Mouse (Mus musculus) embryo, embryonic 10.5 days (tissue): Measurements from ENCODE around the gene Aven.

Experiments
- DNase-seq: peaks from one replicate; pipeline ENCODE4 v3.0.0-alpha.2; 2015; ENCODE audit warnings: low spot score

Gene Aven

DNA sequence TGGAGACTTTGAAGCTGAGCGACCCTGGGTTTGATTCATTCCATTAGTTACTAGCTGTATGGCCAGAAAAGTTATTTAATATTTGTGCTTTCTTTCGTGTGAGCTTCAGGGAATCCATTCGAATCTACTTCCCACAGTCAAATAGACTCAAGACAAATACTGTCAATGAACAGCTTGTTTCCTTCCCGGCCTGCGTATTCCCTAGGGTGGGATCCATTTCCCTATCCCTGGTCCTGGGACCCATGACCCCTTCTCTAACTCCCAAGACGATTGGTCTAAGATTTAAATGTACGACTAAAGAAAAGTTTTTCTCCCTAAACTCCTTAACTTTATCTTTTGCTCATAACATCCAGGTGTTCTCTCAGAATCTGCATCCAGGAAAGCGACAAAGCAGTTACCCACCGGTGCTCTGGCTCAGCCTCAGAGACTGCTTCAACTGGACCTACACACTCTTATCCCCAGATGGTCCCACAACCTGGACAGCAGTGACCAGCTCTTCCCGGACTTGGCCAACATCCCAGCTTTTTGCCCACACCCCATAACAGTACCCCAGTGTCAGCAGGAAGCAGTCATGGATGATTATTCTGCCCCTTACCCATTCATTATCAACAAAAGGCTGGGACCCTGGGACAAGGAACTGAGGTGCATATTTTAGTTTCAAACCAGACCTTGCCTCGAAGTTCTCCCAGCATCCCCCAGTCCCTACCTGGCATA lies 2.1 kb upstream of the Aven start:
- no peak for DNase-seq

DNA sequence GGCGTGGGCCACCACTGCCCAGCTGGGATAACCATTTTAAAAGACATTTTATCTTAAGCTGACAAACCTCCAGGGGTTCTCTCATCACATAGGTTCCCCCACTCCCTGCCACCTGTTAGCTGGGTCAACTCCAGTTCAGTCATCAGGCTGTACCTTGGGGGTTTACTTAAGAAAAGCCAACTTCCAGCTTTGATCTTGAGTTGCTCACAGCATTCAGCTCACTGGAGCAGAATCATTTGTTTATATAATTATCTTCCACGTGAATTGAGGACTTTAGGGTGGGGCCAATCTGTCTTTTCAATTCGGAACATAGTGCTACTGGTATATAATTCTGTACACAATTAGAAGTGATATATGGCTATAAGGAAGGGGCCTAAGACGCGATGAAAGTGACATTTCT lies 1.1 kb upstream of the Aven start:
- DNase-seq = no peak

DNA sequence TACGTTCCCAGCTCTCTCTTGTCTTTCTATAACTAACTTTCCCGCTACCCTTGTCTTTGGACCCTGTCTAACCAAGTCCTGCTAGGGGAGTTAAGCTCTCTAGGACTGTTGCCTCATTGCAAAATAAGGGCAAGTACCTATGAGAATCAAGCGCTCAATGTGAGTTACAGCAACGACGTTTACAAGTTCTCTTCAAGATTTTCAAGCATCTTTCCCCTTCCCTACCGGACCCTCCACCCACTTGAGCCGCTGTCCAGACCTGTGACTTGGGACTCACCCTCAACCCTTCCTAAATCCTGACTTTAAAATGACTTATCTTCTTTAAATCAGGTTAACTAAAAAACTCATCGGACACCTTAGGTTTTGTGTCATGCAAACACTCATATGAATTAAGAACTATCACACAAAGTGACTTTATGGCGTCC lies 321 bp upstream of the Aven start:
- peak; percentile 75 for DNase-seq

DNA sequence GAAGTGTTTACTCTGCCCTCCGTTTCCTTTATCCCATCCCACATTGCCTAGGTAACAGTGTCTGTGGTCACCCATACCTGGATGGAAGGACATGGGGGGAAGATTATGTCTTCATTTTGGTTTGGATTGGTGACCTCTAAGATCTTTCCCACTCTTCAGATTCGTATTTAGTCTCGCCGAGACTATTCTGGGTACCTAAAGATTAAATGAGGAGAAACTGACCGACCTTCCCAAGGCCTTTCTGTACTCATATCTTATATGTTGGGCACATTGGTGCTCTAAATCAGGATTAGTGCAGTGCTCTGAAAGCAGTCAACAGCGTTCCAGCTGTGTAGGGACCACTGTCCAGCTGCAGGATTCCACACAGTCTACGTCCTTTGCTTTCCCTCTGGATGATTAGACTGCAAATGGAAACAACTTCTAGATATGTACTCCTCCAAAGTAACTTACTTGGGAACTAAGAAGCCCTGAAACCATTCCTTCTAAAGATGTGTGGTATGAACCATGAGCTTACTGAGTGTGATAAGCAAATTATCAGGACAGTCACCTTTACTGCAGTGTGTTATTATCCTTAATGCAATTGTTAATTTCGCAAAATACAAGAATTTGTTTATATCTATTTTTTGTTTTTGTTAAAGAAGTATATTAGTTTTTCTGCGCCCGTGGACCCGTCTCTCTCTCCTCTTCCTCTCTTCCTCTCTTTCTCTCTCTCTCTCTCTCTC lies 936 bp downstream of the Aven start:
- DNase-seq = no peak

DNA sequence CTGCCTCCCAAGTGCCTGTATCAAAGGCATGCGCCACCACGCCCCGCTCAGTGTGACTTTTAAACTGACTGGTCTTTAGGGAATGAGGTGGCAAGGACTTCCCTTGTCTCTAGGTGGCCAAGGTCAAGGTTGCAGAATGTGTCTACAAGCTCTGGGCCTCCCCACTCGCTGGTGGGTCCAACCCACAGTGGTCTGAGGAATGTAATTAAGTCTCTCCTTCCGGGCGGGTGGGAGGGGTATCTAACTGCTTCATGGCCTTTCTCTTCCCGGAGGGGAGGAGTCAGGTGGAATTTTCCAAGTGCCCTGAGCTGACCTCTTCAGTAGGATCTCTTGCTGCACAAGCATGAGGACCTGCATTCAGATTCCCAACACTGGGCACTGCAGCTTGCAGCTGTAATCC lies 5.1 kb downstream of the Aven start:
- DNase-seq = no peak

DNA sequence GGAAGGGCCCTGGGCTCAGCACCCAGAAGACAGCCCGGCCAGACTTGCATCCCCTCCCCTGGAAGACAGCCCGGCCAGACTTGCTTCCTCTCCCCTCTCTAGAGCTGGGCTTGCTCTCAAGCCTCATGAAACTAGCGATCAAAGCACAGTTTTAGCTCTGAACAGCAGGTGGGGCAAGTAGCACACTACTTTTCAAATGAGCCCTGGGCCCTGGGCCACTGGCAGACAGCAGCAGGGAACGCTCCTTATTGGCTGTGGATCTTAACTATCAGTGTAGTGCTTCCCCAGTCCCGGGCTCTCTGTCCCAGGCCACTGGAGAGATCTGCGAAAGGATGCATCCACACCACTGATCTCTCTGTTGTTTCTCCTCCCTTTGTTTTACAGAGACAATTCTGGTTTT lies 8.4 kb downstream of the Aven start:
- DNase-seq = peak; percentile 88

DNA sequence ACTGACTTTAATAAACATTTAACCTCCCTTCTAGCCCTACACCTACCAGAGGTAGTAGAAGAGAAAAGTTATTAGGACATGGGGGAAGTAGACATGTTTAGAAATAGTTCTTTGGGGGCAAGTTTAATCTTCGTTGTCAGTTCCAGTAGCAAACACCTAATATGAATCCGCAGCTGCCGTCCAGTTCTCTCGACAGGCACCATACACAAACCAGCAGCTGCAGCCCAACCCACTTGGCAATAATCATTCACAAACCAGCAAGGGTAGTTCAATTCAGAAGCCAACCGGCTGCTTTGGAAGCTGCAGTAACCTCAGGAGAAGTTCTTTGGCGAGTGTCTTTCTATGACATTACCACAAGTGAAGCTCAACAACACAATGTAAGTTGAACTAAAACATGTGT lies 11.2 kb downstream of the Aven start:
- no peak for DNase-seq

DNA sequence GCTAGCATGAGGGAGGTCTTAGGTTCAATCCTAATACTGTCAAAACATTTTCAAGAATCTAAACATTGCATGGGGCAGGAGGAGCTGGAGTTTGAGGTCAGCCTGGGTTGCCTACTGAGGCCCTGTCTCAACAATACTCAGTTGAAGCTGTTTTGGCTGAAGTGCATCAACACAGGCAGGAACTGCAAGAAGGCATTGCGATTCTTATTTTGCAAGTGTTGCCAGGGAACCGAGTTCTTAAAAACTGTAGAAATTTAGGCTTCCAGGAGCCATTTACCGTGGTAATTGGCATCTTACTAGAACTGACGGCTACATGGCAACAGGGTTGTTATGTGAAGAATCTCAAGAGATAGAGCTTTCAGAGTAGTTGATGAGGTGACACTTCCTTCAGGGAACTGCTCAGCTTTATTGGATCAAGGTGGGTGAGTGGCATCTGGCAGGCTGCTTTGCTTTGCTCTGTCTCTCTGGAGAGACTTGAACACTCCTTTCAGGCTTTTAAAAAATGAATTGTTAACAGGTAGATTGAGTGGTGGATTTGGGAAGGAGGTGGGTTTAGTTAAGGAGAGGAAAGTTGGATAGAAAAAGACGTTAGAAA lies 14.2 kb downstream of the Aven start:
- no peak for DNase-seq

DNA sequence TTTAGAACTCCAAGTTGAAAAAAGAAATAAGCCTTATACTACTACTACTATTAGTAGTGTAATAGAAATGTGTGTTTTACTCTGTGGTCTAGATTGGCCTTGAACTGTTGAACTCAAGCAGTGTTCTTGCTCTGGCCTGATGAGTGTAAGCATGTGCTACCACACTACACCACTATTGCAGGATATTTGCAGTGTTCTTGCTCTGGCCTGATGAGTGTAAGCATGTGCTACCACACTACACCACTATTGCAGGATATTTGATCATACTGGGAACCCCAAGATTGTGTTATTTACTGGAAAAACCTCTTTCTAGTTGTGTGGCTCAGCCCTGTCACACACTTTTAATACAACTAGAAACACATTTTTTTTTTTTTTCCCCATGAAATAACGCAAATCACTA lies 14.7 kb downstream of the Aven start:
- no peak for DNase-seq

DNA sequence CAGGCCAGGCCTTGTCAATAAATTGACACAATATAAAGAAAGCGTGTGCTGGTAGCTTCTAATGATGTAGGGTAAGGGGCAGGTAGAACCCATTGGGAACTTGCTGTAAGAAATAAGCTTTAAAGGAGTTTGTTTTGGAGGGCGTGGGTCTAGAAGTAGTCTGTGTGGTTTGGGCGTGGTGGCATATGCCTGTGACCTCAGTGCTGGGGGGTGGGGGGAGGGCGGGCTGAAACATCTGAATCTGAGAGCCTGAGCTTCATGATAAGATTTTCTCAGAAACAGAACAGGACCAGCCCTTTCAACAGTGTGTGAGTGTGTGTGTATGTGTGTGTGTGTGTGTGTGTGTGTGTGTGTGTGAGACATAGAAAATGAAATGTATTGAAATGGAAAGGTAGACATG lies 17.4 kb downstream of the Aven start:
- no peak for DNase-seq

DNA sequence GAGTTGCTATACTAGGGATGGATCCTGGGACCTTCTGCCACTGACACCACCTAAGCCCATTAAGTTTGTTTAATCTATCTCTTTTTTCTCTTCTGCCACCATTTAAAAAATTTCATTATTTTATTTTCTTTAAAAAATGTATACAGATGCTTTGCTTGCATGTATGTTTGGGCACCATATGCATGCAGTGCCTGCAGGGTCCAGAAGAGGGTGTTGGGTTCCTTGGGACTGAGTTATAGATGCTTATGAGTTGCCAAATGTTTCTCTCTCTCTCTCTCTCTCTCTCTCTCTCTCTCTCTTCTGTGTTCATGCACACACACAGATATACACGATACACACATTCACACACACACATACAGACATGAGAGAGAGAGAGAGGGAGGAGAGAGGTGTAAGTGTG lies 20.3 kb downstream of the Aven start:
- no peak for DNase-seq

DNA sequence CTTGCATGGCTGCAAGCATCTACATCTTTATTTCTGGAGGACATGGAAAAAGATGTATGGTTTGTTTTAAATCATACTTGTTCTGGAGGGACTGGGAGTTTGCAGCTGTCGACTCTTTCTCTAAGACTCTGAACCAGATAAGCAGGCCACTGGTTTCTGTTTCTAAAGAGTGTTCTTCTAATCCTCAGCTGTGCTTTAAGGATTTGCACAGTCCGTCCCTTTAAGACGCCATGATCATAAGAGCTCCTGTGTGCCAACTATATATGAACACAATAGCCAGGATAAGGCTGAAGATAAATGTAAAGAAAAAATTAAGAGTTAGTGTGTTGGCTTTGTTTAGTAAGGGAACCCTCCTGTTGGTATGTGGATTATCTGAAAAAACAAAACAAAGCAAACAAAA lies 24.0 kb downstream of the Aven start:
- DNase-seq = no peak

DNA sequence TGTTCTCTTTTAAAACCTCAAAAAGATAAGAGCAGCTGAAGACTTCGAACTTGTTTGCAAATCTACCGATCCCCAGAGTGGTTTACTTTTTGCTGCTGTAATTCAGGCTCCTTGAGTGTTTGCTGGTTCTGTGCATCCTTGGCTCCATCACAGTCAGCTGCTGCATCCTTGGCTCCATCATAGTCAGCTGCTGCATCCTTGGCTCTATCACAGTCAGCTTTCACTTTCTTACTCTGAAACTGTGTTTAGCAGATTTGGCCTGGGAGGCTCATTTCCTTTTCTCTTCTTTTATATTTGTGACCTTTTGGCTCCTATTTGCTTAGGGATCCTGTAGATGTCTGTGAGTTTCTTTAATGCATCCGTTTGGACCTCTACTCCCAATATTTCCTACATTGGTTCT lies 24.5 kb downstream of the Aven start:
- no peak for DNase-seq

DNA sequence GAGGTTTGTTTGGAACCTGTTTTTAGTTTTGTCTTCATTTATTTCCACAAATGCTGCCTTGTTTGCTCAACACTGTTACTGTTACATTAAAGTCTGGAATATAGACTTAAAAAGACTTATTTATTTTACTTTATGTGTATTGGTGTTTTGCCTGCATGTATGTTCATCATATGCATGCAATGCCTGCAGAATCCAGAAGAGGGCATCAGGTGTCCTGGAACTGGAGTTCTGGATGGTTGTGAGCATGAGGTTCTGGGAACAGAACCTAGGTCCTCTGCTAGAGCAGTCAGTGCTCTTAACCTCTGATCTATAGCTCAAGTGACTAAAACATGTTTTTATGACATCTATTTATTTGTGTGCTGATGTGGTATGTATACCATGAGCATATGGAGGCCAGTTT lies 25.8 kb downstream of the Aven start:
- DNase-seq = no peak

DNA sequence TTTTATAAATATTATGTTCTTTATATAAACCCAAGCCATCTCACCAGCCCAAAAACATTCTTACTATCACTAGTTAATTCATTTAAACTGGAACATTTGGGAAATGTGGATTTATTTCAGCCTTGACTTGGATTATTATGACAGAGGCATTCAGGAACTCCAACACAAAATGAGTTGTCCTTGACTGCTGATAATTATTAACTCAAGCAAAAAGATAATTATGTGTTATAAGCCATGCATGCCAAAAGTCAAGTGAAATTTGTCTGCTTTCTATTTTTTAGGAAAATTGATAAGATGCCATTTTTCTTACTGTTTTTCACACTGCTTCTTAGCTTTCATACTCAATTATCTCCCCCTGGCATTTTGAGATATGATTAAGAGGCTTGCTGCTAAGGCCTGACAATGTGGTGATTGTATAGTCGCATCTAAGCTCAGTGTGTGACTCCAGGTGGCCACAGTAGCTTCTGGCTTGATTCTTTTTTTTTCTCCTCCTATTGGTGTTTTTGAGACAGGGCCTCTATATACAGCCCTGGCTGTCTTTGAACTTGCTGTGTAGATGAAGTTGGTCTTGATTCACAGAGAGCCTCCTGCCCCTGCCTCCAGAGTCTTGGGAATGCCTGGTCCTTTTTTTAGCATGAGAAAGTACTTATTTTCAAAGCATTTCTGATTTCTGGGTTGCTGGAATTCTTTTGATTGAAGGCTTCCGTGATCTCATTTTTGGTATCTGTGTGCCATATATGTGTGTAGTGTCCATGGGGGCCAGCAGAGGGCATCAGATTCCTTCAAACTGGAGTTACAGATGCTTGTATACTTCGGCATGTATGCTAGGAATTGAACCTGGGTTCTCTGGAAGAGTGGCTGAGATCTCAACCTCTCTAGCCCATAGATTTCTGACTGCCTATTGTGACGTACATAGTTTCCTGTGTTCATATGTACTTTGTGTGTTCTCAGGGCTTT lies 28.0 kb downstream of the Aven start:
- no peak for DNase-seq

DNA sequence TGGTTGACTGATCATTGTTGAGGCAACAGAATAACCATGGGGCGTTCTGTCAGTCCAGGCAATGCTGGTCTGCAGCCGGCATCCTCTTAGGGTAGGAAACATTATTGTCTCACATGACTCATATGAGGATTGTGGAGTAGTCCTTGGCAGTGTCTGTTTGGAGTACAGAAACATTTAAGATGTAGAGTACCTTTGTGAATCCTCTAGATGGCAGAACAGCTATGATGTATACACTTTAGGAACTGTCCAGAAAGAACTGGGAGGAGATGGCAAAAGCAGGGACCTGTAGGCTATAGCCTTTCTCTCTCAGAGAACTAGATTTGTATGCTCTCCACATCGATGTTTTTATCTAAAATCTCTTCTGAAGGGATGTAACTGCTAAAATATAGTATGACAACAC lies 34.2 kb downstream of the Aven start:
- no peak for DNase-seq

DNA sequence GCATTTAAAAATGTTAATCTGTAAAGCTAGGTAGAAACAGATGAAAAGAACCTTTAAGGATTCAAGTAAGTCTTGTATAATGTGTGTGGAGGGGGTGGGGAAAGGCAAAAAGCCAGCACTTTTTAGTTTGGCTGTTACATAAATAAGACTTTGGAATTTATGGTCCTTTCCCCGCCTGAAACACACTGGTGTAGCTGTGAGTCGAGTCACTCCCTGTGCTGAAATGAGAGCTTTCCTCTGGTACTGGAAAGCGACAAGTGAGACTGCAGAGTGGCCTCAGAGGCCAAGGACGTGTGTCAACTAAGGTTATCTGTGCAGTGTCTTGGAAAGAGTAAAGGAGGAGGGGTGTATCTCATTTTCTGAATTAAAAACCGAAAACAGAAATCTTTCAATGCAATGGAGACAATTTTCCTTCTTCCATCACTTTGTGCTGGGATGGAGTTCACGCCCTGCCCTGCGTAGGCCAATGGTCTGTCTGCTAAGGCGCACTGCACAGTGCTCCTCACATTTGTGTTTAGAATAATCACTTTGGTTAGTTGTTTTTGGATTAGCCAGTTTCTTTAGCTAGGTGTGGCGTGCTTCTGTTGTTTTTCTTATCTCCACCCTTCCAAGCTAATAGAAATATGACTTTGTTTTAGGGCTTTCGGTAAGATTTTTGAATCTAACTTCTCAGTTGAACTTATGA lies 40.2 kb downstream of the Aven start:
- no peak for DNase-seq

DNA sequence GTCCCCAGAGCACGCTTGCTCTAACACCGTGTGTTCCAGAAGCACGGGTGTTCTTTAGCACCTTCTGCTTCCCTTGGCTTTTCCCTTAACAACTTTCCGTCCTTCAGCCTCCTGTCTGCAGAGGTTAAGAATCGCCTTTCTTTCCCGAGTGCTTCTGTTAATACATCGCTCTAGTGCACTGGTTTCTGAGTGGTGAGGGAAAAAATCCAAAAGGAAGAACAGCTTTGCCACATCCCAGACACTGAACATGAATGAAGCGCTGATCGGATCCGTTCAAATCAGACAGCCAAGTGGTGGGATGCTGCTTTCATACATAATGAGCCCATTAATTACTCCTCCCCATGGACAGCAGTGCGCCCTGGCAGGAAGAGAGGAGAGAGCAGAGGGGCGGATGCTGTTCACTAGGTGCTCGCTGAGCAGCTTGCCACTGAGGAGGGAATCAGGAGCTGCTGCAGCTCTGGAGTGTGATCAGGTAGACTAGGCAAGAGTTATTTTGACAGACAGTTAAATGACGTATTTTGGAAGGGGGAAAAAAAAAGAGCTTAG lies 42.0 kb downstream of the Aven start:
- DNase-seq = no peak

DNA sequence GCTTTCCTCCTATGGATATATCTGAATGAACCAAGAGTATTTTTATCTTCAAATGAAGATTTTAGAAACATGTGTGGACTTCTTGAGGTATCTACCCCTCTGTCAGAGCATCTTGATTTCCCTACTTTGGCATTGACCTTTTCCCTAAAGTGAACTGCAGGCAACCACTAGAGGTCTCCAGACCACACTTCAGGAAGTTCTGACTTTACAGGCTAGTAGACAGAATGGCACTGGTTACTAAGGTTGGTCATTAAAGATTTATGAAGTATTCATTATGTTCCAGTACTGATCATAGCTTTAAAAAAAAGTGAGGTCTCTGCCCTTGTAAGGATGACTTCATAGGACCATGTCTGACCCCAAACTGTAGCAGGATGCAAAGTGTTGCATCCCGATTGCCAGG lies 46.0 kb downstream of the Aven start:
- peak; percentile 27 for DNase-seq

DNA sequence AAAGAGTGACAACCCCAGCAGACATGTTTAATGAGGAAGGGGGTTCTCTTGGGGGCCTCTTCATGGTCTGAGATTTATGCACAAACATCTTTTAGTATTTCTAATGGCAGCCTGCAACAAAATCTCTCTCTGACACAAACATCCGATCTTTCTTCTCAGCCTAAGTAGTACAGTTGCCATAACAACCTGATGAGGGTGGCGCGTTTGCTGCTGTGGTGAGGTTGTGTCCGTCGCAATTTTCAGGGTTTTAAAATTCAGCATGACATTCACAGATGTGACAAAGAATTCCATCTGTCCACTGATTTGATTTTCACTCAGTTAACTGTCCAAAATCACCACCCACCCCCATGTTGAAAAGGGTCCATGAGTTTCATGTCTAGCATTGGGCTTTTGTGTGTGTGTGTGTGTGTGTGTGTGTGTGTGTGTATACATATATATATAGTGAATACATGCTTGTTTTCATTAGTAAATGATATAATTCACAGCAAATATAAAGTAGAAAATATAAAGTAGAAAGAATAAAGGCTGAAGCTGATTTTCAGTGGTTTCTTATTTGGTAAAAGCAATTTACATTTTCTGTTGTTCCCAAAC lies 49.0 kb downstream of the Aven start:
- no peak for DNase-seq

DNA sequence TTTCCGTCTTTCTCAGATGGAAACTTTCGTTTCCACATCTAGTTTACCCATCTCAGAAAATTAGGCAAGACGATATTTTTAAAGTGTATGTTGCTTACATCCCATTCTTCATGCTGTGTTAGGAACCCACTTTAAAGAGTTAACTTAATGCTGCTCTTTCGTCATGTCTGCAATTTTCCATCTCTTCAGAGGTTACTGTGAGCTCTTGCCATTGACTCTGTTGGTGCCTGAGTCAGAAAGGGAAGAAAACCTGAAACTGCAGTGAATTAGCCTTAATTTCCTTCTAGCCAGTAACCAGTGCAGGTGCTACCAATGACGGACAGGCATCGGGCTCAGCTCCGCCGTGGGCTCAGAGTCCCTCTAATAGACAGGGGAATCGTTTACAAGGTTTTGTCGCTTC lies 63.8 kb downstream of the Aven start:
- DNase-seq = no peak
